In the genomic region with DNA sequence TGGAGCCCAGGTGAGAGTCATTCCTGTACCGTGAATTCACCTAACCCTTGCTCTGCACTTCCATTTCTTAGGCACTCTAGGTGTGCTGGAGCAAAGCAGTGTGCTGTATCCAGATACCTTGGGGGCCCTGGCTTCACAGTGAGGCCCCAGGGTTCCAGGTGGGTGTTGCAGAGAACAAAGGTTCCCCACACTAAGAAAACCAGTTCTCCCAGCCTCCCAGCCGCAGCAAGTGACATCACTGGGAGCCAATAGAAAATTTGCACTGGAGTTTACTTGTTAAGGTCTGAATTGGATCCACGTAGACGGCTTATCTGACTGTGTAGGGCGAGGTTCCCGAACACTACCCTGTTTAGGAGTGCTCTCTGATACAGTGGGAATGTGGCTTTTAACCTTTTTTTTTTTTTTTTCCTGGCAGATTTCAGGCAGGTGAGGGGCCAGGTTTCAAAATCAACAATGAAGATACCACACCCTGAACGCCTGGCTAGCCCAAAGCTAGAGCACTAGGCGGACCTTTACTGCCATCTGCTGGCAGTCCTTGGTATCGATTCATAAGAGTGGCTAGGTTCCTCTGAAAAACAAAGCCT, we compare ENCODE assay signal across 9 mouse cellular contexts. TPM values are rescaled to one million over a fixed set of nuclear protein-coding genes. Genes with fewer than 3 reads are reported as not detected.
A peak's percentile ranks its signal among the peaks of the same experiment; 100 is the strongest.
DNase-seq lines count a peak whose midpoint lies in the region; ATAC-seq and TF ChIP-seq lines count a peak whose summit lies in the region.
"Had no signal": no experiment of that assay in that cellular context is flagged by ENCODE, and none has a peak within 500 bp of the region (broad histone marks: within the 10 kb centered on the region; RNA-seq: fewer than 3 reads in every experiment).

No protein-coding gene starts in this region.

- H3K27me3 ChIP-seq in forebrain, embryonic 12.5 days: peaks cover 33% of the 10 kb centered on the region
- H3K27me3 ChIP-seq in hindbrain, embryonic 13.5 days: 0 out of 2 replicates have a peak, but pooled peaks cover 7% of the 10 kb centered on the region
- no peaks in the 10 kb centered on the region for H3K27me3 ChIP-seq in spleen, adult 2 months (ENCODE audit: control insufficient read depth, insufficient read depth, low read length)

- peak; percentile 60 for DNase-seq in gastrocnemius, adult 18-20 months (ENCODE audit: low spot score)
- DNase-seq in gastrocnemius, adult 8-10 months (ENCODE audit: low spot score in 2 of 2): no peak
- DNase-seq in c-Kit-positive CD71-positive TER-119-positive erythroid progenitor cells, embryonic 14.5 days (ENCODE audit: low spot score): peak; percentile 47
- peak; percentile 61 to 67 for DNase-seq in layer of hippocampus, postnatal 14 days (ENCODE audit: low spot score in 2 of 2)
- DNase-seq in spleen, adult 2 months (ENCODE audit: low read depth in 1 of 2, low spot score in 2 of 2): peak in 1 of 2 experiments; percentile 72

- peak; percentile 71; the same call in 1 of the 2 replicates for TF ChIP-seq CTCF in spleen, adult 2 months (IDR thresholded peaks at IDR 0.05; ENCODE audit: extremely low read depth, insufficient read depth, insufficient read length, insufficient replicate concordance)

- H3K9me3 ChIP-seq in forebrain, embryonic 12.5 days: no peaks in the 10 kb centered on the region
- no peaks in the 10 kb centered on the region for H3K9me3 ChIP-seq in hindbrain, embryonic 13.5 days

- 27% methylated on average over 9 of the region's 9 CpGs for WGBS in forebrain, embryonic 12.5 days
- 27% methylated on average over 9 of the region's 9 CpGs for WGBS in hindbrain, embryonic 13.5 days
- WGBS in spleen, adult 2 months: 47% methylated on average over 9 of the region's 9 CpGs

- peak; percentile 68 for ATAC-seq in forebrain, embryonic 12.5 days (ENCODE audit: low FRiP score)
- ATAC-seq in hindbrain, embryonic 13.5 days (ENCODE audit: low FRiP score): peak; percentile 75
- ATAC-seq in megakaryocyte progenitor cell, adult 5-6 weeks (replicated peaks; ENCODE audit: poor library complexity): peak; percentile 71

- H3K27ac ChIP-seq in forebrain, embryonic 12.5 days: no peak overlapping the region
- H3K27ac ChIP-seq in hindbrain, embryonic 13.5 days: peak overlapping the region; percentile 18; the same call in 1 of the 2 replicates
- peak overlapping the region; percentile 74 for H3K27ac ChIP-seq in spleen, adult 2 months (ENCODE audit: insufficient read depth, low read length)

- H3K4me3 ChIP-seq in forebrain, embryonic 12.5 days (replicated peaks): no peak overlapping the region
- H3K4me3 ChIP-seq in hindbrain, embryonic 13.5 days: no peak overlapping the region
- no peak overlapping the region for H3K4me3 ChIP-seq in spleen, adult 2 months (ENCODE audit: extremely low read depth, insufficient read depth, insufficient read length)

- no peak for TF ChIP-seq POLR2A in spleen, adult 2 months (IDR thresholded peaks at IDR 0.05; ENCODE audit: low read depth, low read length)

- H3K4me1 ChIP-seq in forebrain, embryonic 12.5 days: no peaks in the 10 kb centered on the region
- H3K4me1 ChIP-seq in hindbrain, embryonic 13.5 days (replicated peaks): no peaks in the 10 kb centered on the region
- H3K4me1 ChIP-seq in spleen, adult 2 months (ENCODE audit: control insufficient read depth, insufficient read depth, insufficient read length): peaks cover 22% of the 10 kb centered on the region

- no peak overlapping the region for H3K9ac ChIP-seq in forebrain, embryonic 12.5 days
- no peak overlapping the region for H3K9ac ChIP-seq in hindbrain, embryonic 13.5 days

- no peaks in the 10 kb centered on the region for H3K36me3 ChIP-seq in forebrain, embryonic 12.5 days (replicated peaks)
- no peaks in the 10 kb centered on the region for H3K36me3 ChIP-seq in hindbrain, embryonic 13.5 days
- no peaks in the 10 kb centered on the region for H3K36me3 ChIP-seq in spleen, adult 2 months (ENCODE audit: control insufficient read depth, insufficient read depth, low read length)

- no peak overlapping the region for H3K4me2 ChIP-seq in forebrain, embryonic 12.5 days
- no peak overlapping the region for H3K4me2 ChIP-seq in hindbrain, embryonic 13.5 days

RNA-seq across cellular contexts. Expression of a gene that starts 24.1 kb away (rescaled TPM):
- total RNA-seq in gastrocnemius, adult 18-20 months (2021): 100 to 1,000 TPM; 127 to 178 TPM
- 100 to 1,000 TPM; 149 to 210 (median 158) TPM for total RNA-seq in gastrocnemius, adult 8-10 months (2022)
- 5,994 and 6,112 TPM in 2 replicates for polyA plus RNA-seq in forebrain, embryonic 12.5 days (2016; fragmentation: Nextera tagmentation; extraction: Ambion mirVana)
- 6,428 and 6,647 TPM in 2 replicates for polyA plus RNA-seq in hindbrain, embryonic 13.5 days (2015; fragmentation: Nextera tagmentation; extraction: Ambion mirVana)
- total RNA-seq in layer of hippocampus, postnatal 14 days (2021): 1,000 to 10,000 TPM; 1,983 to 2,031 TPM
- 2,723 and 3,717 TPM in 2 replicates for total RNA-seq in megakaryocyte progenitor cell, adult 5-6 weeks (2015)
- 1,582 and 2,074 TPM in 2 replicates for total RNA-seq in megakaryocyte progenitor cell, adult 5-6 weeks (2017)
- polyA plus RNA-seq in spleen, adult 2 months (2012; rRNA removed): 327 and 363 TPM in 2 replicates
- total RNA-seq: MEL had no signal

RNA-seq across cellular contexts. Expression of a gene that starts 30.9 kb away (rescaled TPM):
- under 1 TPM; 0.40 to 0.84 TPM for total RNA-seq in gastrocnemius, adult 18-20 months (2021)
- total RNA-seq in gastrocnemius, adult 8-10 months (2022): under 1 TPM in 3 of 4 experiments, not detected in 1; 0.29 to 0.83 (median 0.46) TPM
- not detected in 2 replicates for polyA plus RNA-seq in forebrain, embryonic 12.5 days (2016; fragmentation: Nextera tagmentation; extraction: Ambion mirVana)
- 0.10 and 0.17 TPM in 2 replicates for polyA plus RNA-seq in hindbrain, embryonic 13.5 days (2015; fragmentation: Nextera tagmentation; extraction: Ambion mirVana)
- total RNA-seq in layer of hippocampus, postnatal 14 days (2021): under 1 TPM; 0.12 to 0.53 TPM
- 5.4 and 8.5 TPM in 2 replicates for total RNA-seq in megakaryocyte progenitor cell, adult 5-6 weeks (2015)
- total RNA-seq in megakaryocyte progenitor cell, adult 5-6 weeks (2017): 2.1 and 4.0 TPM in 2 replicates
- polyA plus RNA-seq in spleen, adult 2 months (2012; rRNA removed): 1.0 and 1.1 TPM in 2 replicates
- total RNA-seq: MEL had no signal

Comparison
In these comparisons a context has a peak if more than half of its experiments do, and no peak if none do; other contexts are left out.
1. DNase-seq: peak in gastrocnemius, adult 18-20 months (single experiment), c-Kit-positive CD71-positive TER-119-positive erythroid progenitor cells, embryonic 14.5 days (single experiment) and layer of hippocampus, postnatal 14 days (2 of 2); none in gastrocnemius, adult 8-10 months (0 of 2).
2. RNA of a gene that starts 24.1 kb away (total RNA-seq): 1,582 to 3,717 TPM in megakaryocyte progenitor cell, adult 5-6 weeks and 1,983 to 2,031 TPM in layer of hippocampus, postnatal 14 days; 127 to 178 TPM in gastrocnemius, adult 18-20 months and 149 to 210 TPM in gastrocnemius, adult 8-10 months; every median in the first group is over 4 times any median in the second.
3. Peak in every context shown above with its lines, with median percentiles within 50 percentile points of each other: ATAC-seq.